9 mouse cellular contexts compared by ENCODE assay signal in the genomic region with DNA sequence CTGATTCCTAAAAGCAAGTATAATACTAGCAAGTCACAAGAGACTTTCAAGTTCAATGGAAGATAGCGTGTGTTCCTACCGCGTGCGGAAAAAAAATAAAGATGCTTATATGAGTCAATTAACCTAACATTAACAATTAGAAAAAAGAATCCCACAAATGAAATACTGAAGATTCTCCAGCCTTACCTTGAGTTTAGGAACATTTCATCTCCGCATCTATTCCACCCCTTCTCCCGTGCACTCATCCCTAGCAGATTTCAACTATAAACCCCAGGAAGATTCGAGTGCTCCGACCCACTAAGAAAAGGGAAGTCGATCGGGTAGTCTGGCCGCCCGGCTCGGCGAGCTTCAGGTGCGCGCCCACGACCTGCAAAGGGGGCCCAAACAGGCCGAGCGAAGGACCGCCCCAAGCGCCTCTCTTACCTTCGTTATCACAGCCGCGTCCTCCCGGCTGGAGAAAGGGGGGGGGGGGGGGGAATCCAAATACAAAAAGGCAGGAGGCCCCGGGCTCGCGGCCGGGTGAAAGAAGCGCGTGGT. TPM values are rescaled to one million over a fixed set of nuclear protein-coding genes. Genes with fewer than 3 reads are reported as not detected.
DNase-seq lines count a peak whose midpoint lies in the region; ATAC-seq lines count a peak whose summit lies in the region.
"Had no signal": no experiment of that assay in that cellular context is flagged by ENCODE, and none has a peak within 500 bp of the region (broad histone marks: within the 10 kb centered on the region; RNA-seq: fewer than 3 reads in every experiment).

No protein-coding gene starts in this region.

- no peaks in the 10 kb centered on the region for H3K27me3 ChIP-seq in stomach, embryonic 16.5 days (ENCODE audit: control insufficient read depth, insufficient read depth, low read length)
- H3K27me3 ChIP-seq: Patski had no signal

- H3K36me3 ChIP-seq in stomach, embryonic 16.5 days (ENCODE audit: control insufficient read depth, insufficient read depth, low read length) = no peaks in the 10 kb centered on the region

- ATAC-seq in megakaryocyte-erythroid progenitor cell, adult 5-6 weeks (replicated peaks; ENCODE audit: low FRiP score, low TSS enrichment, poor library complexity, severe bottlenecking) = 0 out of 2 replicates have a peak, but pooled peaks have one; percentile 19
- no peak for ATAC-seq in stomach, embryonic 16.5 days (ENCODE audit: insufficient read depth, low FRiP score)

- peak overlapping the region; percentile 89 for H3K4me3 ChIP-seq in stomach, embryonic 16.5 days (replicated peaks; ENCODE audit: low read length)

- no peaks in the 10 kb centered on the region for H3K9me3 ChIP-seq in stomach, embryonic 16.5 days (replicated peaks; ENCODE audit: control insufficient read depth, low read length)

- H3K4me2 ChIP-seq in stomach, embryonic 16.5 days (ENCODE audit: low read depth, low read length) = peak overlapping the region; percentile 75

- under 1% methylated on average over 28 of the region's 31 CpGs for WGBS in stomach, embryonic 16.5 days

- H3K4me1 ChIP-seq in stomach, embryonic 16.5 days (ENCODE audit: control insufficient read depth, insufficient read depth, low read length) = 0 out of 2 replicates have a peak, but pooled peaks cover 8% of the 10 kb centered on the region

- H3K27ac ChIP-seq in stomach, embryonic 16.5 days (ENCODE audit: low read length) = peak overlapping the region; percentile 90

- H3K9ac ChIP-seq in stomach, embryonic 16.5 days (ENCODE audit: low read length) = peak overlapping the region; percentile 94

- DNase-seq in cerebellum, adult 11 months = peak; percentile 49
- DNase-seq in cerebellum, adult 8-10 months = no peak
- DNase-seq in urinary bladder, postnatal 14 days (ENCODE audit: low spot score) = peak; percentile 32
- no peak for DNase-seq in urinary bladder, adult 2 months (ENCODE audit: low spot score)
- DNase-seq in forelimb bud, embryonic 11.5 days (ENCODE audit: low read depth, low spot score) = peak; percentile 23
- DNase-seq in kidney, postnatal 25 days = peak; percentile 29 to 67

RNA-seq across cellular contexts. Expression of a gene that starts 0.9 kb away (rescaled TPM):
- 3.2 and 3.8 TPM in 2 replicates for polyA plus RNA-seq in urinary bladder, adult 2 months (2012; rRNA removed)
- 21.0 and 26.4 TPM in 2 replicates for total RNA-seq in megakaryocyte-erythroid progenitor cell, adult 5-6 weeks (2014; fragmentation: Nextera tagmentation)
- 10.1 and 13.9 TPM in 2 replicates for total RNA-seq in megakaryocyte-erythroid progenitor cell, adult 5-6 weeks (2017)
- 2.7 and 3.8 TPM in 2 replicates for polyA plus RNA-seq in stomach, embryonic 16.5 days (2015; fragmentation: Nextera tagmentation; extraction: Ambion mirVana)

Comparison
In these comparisons a context has a peak if more than half of its experiments do, and no peak if none do; other contexts are left out.
1. DNase-seq: peak in cerebellum, adult 11 months (single experiment), urinary bladder, postnatal 14 days (single experiment), forelimb bud, embryonic 11.5 days (single experiment) and kidney, postnatal 25 days (2 of 2); none in cerebellum, adult 8-10 months (single experiment) and urinary bladder, adult 2 months (single experiment).